Mouse (Mus musculus) embryonic fibroblast, embryonic 13.5 days (primary cell): Measurements from ENCODE around the gene M6pr.
"Not testable (repeated sequence)": the region's sequence is repeated elsewhere in the genome, so short reads cannot be mapped to it uniquely, and the experiment has no call there.

Experiments used
- CTCF ChIP-seq: IDR thresholded peaks from 2 replicates; pipeline ENCODE4 v1.5.1; 2011; ENCODE audit warnings: mild to moderate bottlenecking, control low read depth, low read length, moderate library complexity, borderline replicate concordance; ENCODE audit not compliant: insufficient read depth
- POLR2A ChIP-seq: IDR thresholded peaks from 2 replicates; pipeline ENCODE4 v1.6.1; 2011; ENCODE audit warnings: low read depth, mild to moderate bottlenecking, control low read depth, low read length, moderate library complexity

- TF ChIP-seq POLR2A, CTCF: not testable (repeated sequence)
Measured at GRCm38 (mm10) chr6:122347326-122347725, 38.8 kb downstream of the M6pr start.
